Mouse (Mus musculus) thymus, adult 2 months (tissue): Measurements from ENCODE around the gene Taar9. TPM values are rescaled to one million over a fixed set of nuclear protein-coding genes. Genes with fewer than 3 reads are reported as not detected.
"Not testable (repeated sequence)": the region's sequence is repeated elsewhere in the genome, so short reads cannot be mapped to it uniquely, and the experiment has no call there.

Experiments used
- DNase-seq: peaks from one replicate; pipeline ENCODE4 v3.0.0; 2021
- H3K27ac ChIP-seq: fragments of 200-500 bp; 2 replicates; pipeline ENCODE4 v1.5.1; 2012; ENCODE audit warnings: low read length, control low read depth; ENCODE audit not compliant: control insufficient read depth, insufficient read depth
- H3K27me3 ChIP-seq: fragments of 200-500 bp; 2 replicates; pipeline ENCODE4 v1.6.1; 2012; ENCODE audit warnings: mild to moderate bottlenecking, low read length, moderate library complexity, mixed read lengths; ENCODE audit not compliant: control insufficient read depth, insufficient read depth
- H3K36me3 ChIP-seq: fragments of 200-500 bp; 2 replicates; pipeline ENCODE4 v1.6.1; 2012; ENCODE audit warnings: mild to moderate bottlenecking, low read length, moderate library complexity; ENCODE audit not compliant: control insufficient read depth, insufficient read depth
- H3K4me1 ChIP-seq: fragments of 200-500 bp; replicated peaks from 2 replicates; pipeline ENCODE4 v1.6.1; 2012; ENCODE audit warnings: low read length; ENCODE audit not compliant: control insufficient read depth, insufficient read depth
- H3K4me3 ChIP-seq: fragments of 200-500 bp; 2 replicates; pipeline ENCODE4 v1.5.1; 2012; ENCODE audit warnings: mild to moderate bottlenecking, low read length, control low read depth, moderate library complexity; ENCODE audit not compliant: control insufficient read depth, insufficient read depth
- CTCF ChIP-seq: fragments of 200-500 bp; IDR thresholded peaks from 2 replicates; pipeline ENCODE4 v1.5.1; 2012; ENCODE audit warnings: mild to moderate bottlenecking, control low read depth, low read length, moderate library complexity, borderline replicate concordance; ENCODE audit not compliant: control insufficient read depth, poor library complexity, insufficient read depth; ENCODE audit errors: extremely low read depth
- POLR2A ChIP-seq: fragments of 200-500 bp; IDR thresholded peaks from 2 replicates; pipeline ENCODE4 v1.6.1; 2012; ENCODE audit warnings: mild to moderate bottlenecking, low read length, control low read depth, moderate library complexity; ENCODE audit not compliant: control insufficient read depth, poor library complexity, insufficient read depth; ENCODE audit errors: extremely low read depth
- WGBS: fragments of 180-500 bp; shearing (Covaris S2); methylation state at CpG from one replicate; pipeline ENCODE4 v1.1.7; 2018; 5-methylcytosine and 5-hydroxymethylcytosine counted together
- polyA plus RNA-seq: library from polyadenylated mRNA; depleted of rRNA; stranded (reverse); fragments of >200 nt; gene quantifications from 2 replicates; pipeline ENCODE4 v1.2.3, GENCODE M21; 2012; rRNA removed

Gene Taar9
- polyA plus RNA-seq, 1 experiment = not detected

DNA sequence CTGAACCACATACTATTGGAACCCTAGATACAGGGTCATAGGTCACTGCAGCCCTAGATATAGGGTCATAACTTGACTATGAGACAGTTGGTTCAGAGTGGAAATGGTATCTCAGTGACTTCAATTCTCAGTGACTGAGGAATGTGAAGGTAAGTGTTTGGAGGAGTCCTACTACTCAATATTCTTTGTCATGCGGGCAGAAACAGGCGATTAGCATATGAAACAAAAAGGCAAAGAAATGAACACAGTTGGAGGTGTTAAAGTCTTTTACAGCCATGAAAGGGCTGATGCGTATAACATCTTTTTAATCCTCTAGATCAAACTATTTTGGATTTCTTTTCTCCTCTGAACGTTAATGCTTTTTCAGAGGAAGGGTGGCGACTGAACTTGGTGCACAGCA, 23.4 kb downstream of the Taar9 start:
- 94% methylated on average over 5 of the region's 5 CpGs for WGBS
- no peak overlapping the region for H3K4me3 ChIP-seq

DNA sequence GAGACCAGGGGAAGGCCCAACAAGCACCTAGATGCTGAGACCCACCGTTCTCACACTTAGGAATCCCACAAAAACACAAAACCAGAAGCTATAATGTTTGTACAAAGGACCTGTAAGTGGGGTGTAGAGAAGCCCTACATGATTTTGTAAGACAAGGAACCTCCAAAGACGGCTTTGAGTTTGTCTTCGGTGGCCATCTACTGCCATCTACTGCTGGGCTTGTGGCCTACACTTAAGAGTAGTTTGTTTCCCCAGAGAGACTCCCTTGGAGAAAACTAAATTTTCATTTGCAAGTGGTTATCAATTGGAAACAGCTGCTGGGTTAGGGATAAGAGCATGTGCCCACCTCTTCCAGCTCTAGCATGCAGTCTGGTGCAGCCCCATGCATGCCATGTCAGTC, 29.2 kb downstream of the Taar9 start:
- DNase-seq = peak; percentile 17
- no peaks in the 10 kb centered on the region for H3K4me1 ChIP-seq
- no peaks in the 10 kb centered on the region for H3K27me3 ChIP-seq
- H3K27ac ChIP-seq = no peak overlapping the region
- TF ChIP-seq CTCF = no peak
- no peak for TF ChIP-seq POLR2A
- 37% methylated on average over 3 of the region's 3 CpGs for WGBS
- H3K4me3 ChIP-seq = no peak overlapping the region
- no peaks in the 10 kb centered on the region for H3K36me3 ChIP-seq

More for the DNA sequence above, 23.4 kb downstream of the Taar9 start:
- H3K27ac ChIP-seq = no peak overlapping the region
- no peak for DNase-seq
- TF ChIP-seq POLR2A (no peak), CTCF (no peak)
- H3K36me3 ChIP-seq = no peaks in the 10 kb centered on the region
- H3K27me3 ChIP-seq = no peaks in the 10 kb centered on the region
- H3K4me1 ChIP-seq = no peaks in the 10 kb centered on the region

DNA sequence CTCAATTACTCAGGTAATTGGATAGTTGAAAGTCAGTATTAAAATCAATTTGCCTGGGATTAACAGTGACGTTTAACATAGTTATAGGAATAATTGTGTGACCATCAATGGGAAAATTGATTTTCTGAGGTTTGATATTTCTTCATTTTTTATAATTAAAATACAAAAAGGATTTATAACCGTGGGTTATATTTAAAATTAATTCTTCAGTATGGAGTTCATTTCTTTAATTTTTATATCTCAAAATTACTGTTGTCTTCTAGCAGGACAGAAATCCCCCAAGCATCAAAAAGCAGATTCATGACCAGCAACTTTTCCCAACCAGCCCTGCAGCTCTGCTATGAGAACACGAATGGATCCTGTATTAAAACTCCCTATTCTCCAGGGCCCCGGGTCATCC, 33.1 kb downstream of the Taar9 start, which contains the start of gene Taar8a:
Gene Taar8a (plus strand): TSS at position 301 of the 400 bp plus-strand sequence.
- not testable (repeated sequence) for H3K4me3 ChIP-seq, H3K27ac ChIP-seq, H3K36me3 ChIP-seq, DNase-seq, H3K27me3 ChIP-seq, H3K4me1 ChIP-seq
- WGBS = 94% methylated on average over 2 of the region's 4 CpGs

DNA sequence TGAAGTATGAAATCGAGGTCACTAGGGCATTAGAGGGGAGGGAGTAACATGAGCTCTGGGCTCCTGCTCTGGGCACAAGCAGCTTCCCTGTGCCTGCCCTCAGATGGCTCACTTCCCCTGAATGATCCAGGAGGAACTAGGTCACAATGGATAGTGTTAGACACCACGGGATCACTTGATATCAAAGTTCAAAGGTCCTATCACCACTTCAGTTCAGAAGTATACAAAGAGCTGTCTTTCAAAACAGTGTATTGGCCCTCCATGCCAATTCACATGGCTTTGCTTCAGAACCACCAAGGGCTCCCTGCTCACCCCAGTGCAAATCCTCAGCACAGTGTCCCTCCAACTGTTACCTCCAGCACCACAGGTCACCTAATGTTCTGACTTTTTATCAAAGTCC, 34.6 kb downstream of the Taar9 start:
- not testable (repeated sequence) for H3K4me1 ChIP-seq, H3K27me3 ChIP-seq, H3K4me3 ChIP-seq, H3K27ac ChIP-seq, DNase-seq, H3K36me3 ChIP-seq
- WGBS = 51% methylated on average over 2 of the region's 2 CpGs

DNA sequence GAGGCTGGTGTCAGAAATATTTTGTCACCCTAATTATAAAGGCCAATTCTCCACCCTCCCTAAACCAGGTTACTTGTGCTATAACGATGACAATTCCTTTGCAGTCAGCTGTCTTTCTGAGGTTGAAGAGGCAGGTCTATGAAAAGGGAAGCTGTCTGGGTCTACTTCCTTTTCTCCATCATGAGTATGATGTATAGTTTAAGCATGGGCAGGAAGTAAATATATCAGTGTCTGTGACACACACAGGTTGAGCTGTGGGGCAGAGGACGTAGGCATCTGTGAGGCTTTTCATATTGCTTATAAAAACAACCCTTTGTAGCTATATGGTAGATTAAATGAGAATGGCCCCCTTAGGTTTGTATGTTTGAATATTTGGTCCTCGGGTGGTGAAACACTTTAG, 50.3 kb downstream of the Taar9 start:
- 45% methylated on average over 3 of the region's 3 CpGs for WGBS
- no peak for DNase-seq

More for the DNA sequence above, 50.3 kb downstream of the Taar9 start:
- Histone ChIP-seq H3K27ac (no peak overlapping the region), H3K36me3 (no peaks in the 10 kb centered on the region), H3K4me3 (no peak overlapping the region), H3K27me3 (no peaks in the 10 kb centered on the region), H3K4me1 (no peaks in the 10 kb centered on the region)
- TF ChIP-seq POLR2A (no peak), CTCF (no peak)

Other genes with a start within 250 kb of the Taar9 start
- 1.00 and 1.1 TPM in 2 replicates for gene Vnn1, start 214.8 kb downstream of the Taar9 start, polyA plus RNA-seq
- gene Taar1, start 189.2 kb downstream of the Taar9 start, polyA plus RNA-seq = not detected in 2 replicates
- not detected in 2 replicates for gene Taar2, start 171.0 kb downstream of the Taar9 start, polyA plus RNA-seq
- not detected in 2 replicates for gene Taar3, start 160.0 kb downstream of the Taar9 start, polyA plus RNA-seq
- 0.12 TPM in 1 of 2 replicates, not detected in the other for gene Taar4, start 149.0 kb downstream of the Taar9 start, polyA plus RNA-seq
- not detected in 2 replicates for gene Taar5, start 138.8 kb downstream of the Taar9 start, polyA plus RNA-seq
- not detected in 2 replicates for gene Taar6, start 123.9 kb downstream of the Taar9 start, polyA plus RNA-seq
- not detected in 2 replicates for gene Taar7a, start 116.1 kb downstream of the Taar9 start, polyA plus RNA-seq
- gene Taar7b, start 109.6 kb downstream of the Taar9 start, polyA plus RNA-seq = not detected in 2 replicates
- gene Taar7d, start 82.3 kb downstream of the Taar9 start, polyA plus RNA-seq = not detected in 2 replicates
- gene Taar7e, start 71.9 kb downstream of the Taar9 start, polyA plus RNA-seq = not detected in 2 replicates
- not detected in 2 replicates for gene Taar7f, start 60.0 kb downstream of the Taar9 start, polyA plus RNA-seq
- gene Taar8a, start 33.0 kb downstream of the Taar9 start, polyA plus RNA-seq = not detected in 2 replicates
- not detected in 2 replicates for gene Taar8b, start 17.2 kb downstream of the Taar9 start, polyA plus RNA-seq
- gene Taar8c, start 7.6 kb downstream of the Taar9 start, polyA plus RNA-seq = not detected in 2 replicates
- 42.2 and 46.3 TPM in 2 replicates for gene Stx7, start 39.8 kb upstream of the Taar9 start, polyA plus RNA-seq
- gene Moxd1, start 114.0 kb upstream of the Taar9 start, polyA plus RNA-seq = 0.59 and 2.3 TPM in 2 replicates